Mouse (Mus musculus) CH12.LX (cell line): ENCODE results near the gene C1qbp. TPM values are rescaled to one million over a fixed set of nuclear protein-coding genes. Genes with fewer than 3 reads are reported as not detected.

Experiments
- DNase-seq: peaks from one replicate; pipeline ENCODE4 v3.0.0-alpha.2; 2013; ENCODE audit errors: extremely low read depth
- H3K27ac ChIP-seq: 2 replicates; pipeline ENCODE4 v1.5.1; 2012; ENCODE audit warnings: low read depth, mild to moderate bottlenecking, control low read depth, moderate library complexity; ENCODE audit not compliant: insufficient read depth
- H3K27me3 ChIP-seq: replicated peaks from 2 replicates; pipeline ENCODE3; 2012; ENCODE audit warnings: inconsistent platforms
- H3K36me3 ChIP-seq, 2 experiments: replicated peaks in 1 of 2; 2 replicates each; pipeline versions ENCODE3 to v1.6.1; 2012; ENCODE audit warnings: inconsistent platforms in 1 of 2, low read length in 1 of 2, mild to moderate bottlenecking in 1 of 2, mixed read lengths in 1 of 2, moderate library complexity in 1 of 2; ENCODE audit not compliant: control insufficient read depth in 1 of 2, insufficient read depth in 1 of 2
- H3K4me1 ChIP-seq, 2 experiments: 2 replicates each; pipeline ENCODE4 v1.6.1; 2012; ENCODE audit warnings: inconsistent platforms in 1 of 2, moderate library complexity in 1 of 2; ENCODE audit not compliant: insufficient read depth in 2 of 2, control insufficient read depth in 1 of 2
- H3K4me2 ChIP-seq: 2 replicates; pipeline ENCODE4 v1.6.1; 2012; ENCODE audit warnings: low read depth, mild to moderate bottlenecking, control low read depth; ENCODE audit not compliant: poor library complexity, insufficient read depth, severe bottlenecking
- H3K4me3 ChIP-seq, 3 experiments: fragments of 150-350 bp in 1 of 3; sonication (generic) in 1 of 3; replicated peaks in 1 of 3; 2 replicates each; pipeline versions ENCODE3 to v1.5.1; 2011 to 2012; ENCODE audit warnings: low read depth in 2 of 3, low read length in 2 of 3, mild to moderate bottlenecking in 2 of 3, moderate library complexity in 2 of 3, control low read depth in 1 of 3, improper control_type of control experiment in 1 of 3, inconsistent platforms in 1 of 3, mixed read lengths in 1 of 3; ENCODE audit not compliant: poor library complexity in 1 of 3
- H3K79me2 ChIP-seq: replicated peaks from 2 replicates; pipeline ENCODE4 v1.6.1; 2012; ENCODE audit warnings: mild to moderate bottlenecking, moderate library complexity; ENCODE audit not compliant: control insufficient read depth, poor library complexity, insufficient read depth, severe bottlenecking; ENCODE audit errors: extremely low read depth
- H3K9ac ChIP-seq: 2 replicates; pipeline ENCODE4 v1.6.1; 2012; ENCODE audit warnings: low read depth, mild to moderate bottlenecking, control low read depth, moderate library complexity; ENCODE audit not compliant: insufficient read depth
- H3K9me3 ChIP-seq: replicated peaks from 2 replicates; pipeline ENCODE3; 2012; ENCODE audit warnings: low read length, inconsistent platforms, mixed read lengths
- CHD2 ChIP-seq: IDR thresholded peaks from 2 replicates; pipeline ENCODE4 v1.6.1; 2011; ENCODE audit warnings: low read length, improper control_type of control experiment
- E2F4 ChIP-seq: IDR thresholded peaks from 2 replicates; pipeline ENCODE4 v1.6.1; 2011; ENCODE audit warnings: low read depth, low read length, improper control_type of control experiment; ENCODE audit not compliant: insufficient replicate concordance
- ELF1 ChIP-seq: IDR thresholded peaks from 2 replicates; pipeline ENCODE4 v1.6.1; 2014; ENCODE audit warnings: low read depth, mild to moderate bottlenecking, inconsistent platforms, low read length, improper control_type of control experiment
- GABPA ChIP-seq: IDR thresholded peaks from 2 replicates; pipeline ENCODE4 v1.6.1; 2012; ENCODE audit warnings: low read depth, low read length, improper control_type of control experiment, inconsistent platforms; ENCODE audit not compliant: insufficient replicate concordance
- HCFC1 ChIP-seq: IDR thresholded peaks from 2 replicates; pipeline ENCODE4 v1.6.1; 2012; ENCODE audit warnings: low read depth, mild to moderate bottlenecking, inconsistent platforms, low read length, improper control_type of control experiment
- IRF4 ChIP-seq: IDR thresholded peaks from 2 replicates; pipeline ENCODE4 v1.6.1; 2014; ENCODE audit warnings: low read depth, mild to moderate bottlenecking, inconsistent platforms, low read length, improper control_type of control experiment
- JUND ChIP-seq: conservative IDR thresholded peaks from 2 replicates; pipeline ENCODE4 v1.6.1; 2011; ENCODE audit warnings: low read depth, low read length, improper control_type of control experiment
- KAT2A ChIP-seq: IDR thresholded peaks from 2 replicates; pipeline ENCODE4 v1.6.1; 2012; ENCODE audit warnings: low read length, improper control_type of control experiment, inconsistent platforms; ENCODE audit not compliant: insufficient replicate concordance
- MAFK ChIP-seq: IDR thresholded peaks from 2 replicates; pipeline ENCODE4 v1.6.1; 2011; ENCODE audit warnings: low read length, improper control_type of control experiment; ENCODE audit not compliant: insufficient replicate concordance
- MAX ChIP-seq: IDR thresholded peaks from 2 replicates; pipeline ENCODE4 v1.6.1; 2011; ENCODE audit warnings: low read length, improper control_type of control experiment
- MAZ ChIP-seq: IDR thresholded peaks from 2 replicates; pipeline ENCODE4 v1.6.1; 2012; ENCODE audit warnings: low read depth, mild to moderate bottlenecking, inconsistent platforms, low read length, improper control_type of control experiment, moderate library complexity
- MXI1 ChIP-seq: IDR thresholded peaks from 2 replicates; pipeline ENCODE4 v1.6.1; 2011; ENCODE audit warnings: mild to moderate bottlenecking, low read depth, low read length, improper control_type of control experiment
- MYC ChIP-seq: IDR thresholded peaks from 2 replicates; pipeline ENCODE4 v1.6.1; 2011; ENCODE audit warnings: low read depth, mild to moderate bottlenecking, improper control_type of control experiment, low read length
- NELFE ChIP-seq: IDR thresholded peaks from 2 replicates; pipeline ENCODE4 v1.6.1; 2011; ENCODE audit warnings: low read depth, low read length, improper control_type of control experiment
- NRF1 ChIP-seq: IDR thresholded peaks from 2 replicates; pipeline ENCODE4 v1.6.1; 2014; ENCODE audit warnings: low read depth, mild to moderate bottlenecking, inconsistent platforms, low read length, improper control_type of control experiment, moderate library complexity
- POLR2A ChIP-seq: IDR thresholded peaks from 2 replicates; pipeline ENCODE4 v1.6.1; 2011; ENCODE audit warnings: low read depth, mild to moderate bottlenecking, improper control_type of control experiment, low read length
- POLR2AphosphoS2 ChIP-seq: IDR thresholded peaks from 2 replicates; pipeline ENCODE4 v1.6.1; 2011; ENCODE audit warnings: low read depth, low read length, improper control_type of control experiment
- SIN3A ChIP-seq: IDR thresholded peaks from 2 replicates; pipeline ENCODE4 v1.6.1; 2012; ENCODE audit warnings: low read length, improper control_type of control experiment, inconsistent platforms
- SMC3 ChIP-seq: IDR thresholded peaks from 2 replicates; pipeline ENCODE4 v1.6.1; 2011; ENCODE audit warnings: low read depth, low read length, improper control_type of control experiment
- TBP ChIP-seq: conservative IDR thresholded peaks from 2 replicates; pipeline ENCODE4 v1.6.1; 2011; ENCODE audit warnings: low read depth, low read length, improper control_type of control experiment
- TCF12 ChIP-seq: IDR thresholded peaks from 2 replicates; pipeline ENCODE4 v1.6.1; 2014; ENCODE audit warnings: low read depth, mild to moderate bottlenecking, inconsistent platforms, low read length, improper control_type of control experiment
- USF1 ChIP-seq: IDR thresholded peaks from 2 replicates; pipeline ENCODE4 v1.6.1; 2014; ENCODE audit warnings: low read depth, mild to moderate bottlenecking, inconsistent platforms, low read length, improper control_type of control experiment
- USF2 ChIP-seq: conservative IDR thresholded peaks from 2 replicates; pipeline ENCODE4 v1.6.1; 2011; ENCODE audit warnings: low read depth, low read length, improper control_type of control experiment
- ZC3H11A ChIP-seq: IDR thresholded peaks from 2 replicates; pipeline ENCODE4 v1.6.1; 2012; ENCODE audit warnings: low read depth, mild to moderate bottlenecking, inconsistent platforms, low read length, improper control_type of control experiment
- ZMIZ1 ChIP-seq: IDR thresholded peaks from 2 replicates; pipeline ENCODE4 v1.6.1; 2012; ENCODE audit warnings: low read depth, mild to moderate bottlenecking, inconsistent platforms, low read length, improper control_type of control experiment
- dilution Hi-C: fragments of 300-500 bp; cut with MboI; formaldehyde crosslinking; loops from 2 replicates; pipeline ENCODE4 v1.14.3; 2020; ENCODE audit warnings: low sequenced_read_pairs; ENCODE audit not compliant: extremely low pct_unique_long_range_greater_than_20kb, extremely low pct_ligation_motif_present
- in situ Hi-C: fragments of 300-500 bp; cut with MboI; formaldehyde crosslinking; loops from 3 replicates; pipeline ENCODE4 v1.14.3; 2019; ENCODE audit warnings: low sequenced_read_pairs, low pct_ligation_motif_present, low pct_unique_long_range_greater_than_20kb, mixed read lengths
- polyA plus RNA-seq: library from polyadenylated mRNA; unstranded; fragments of >175 nt; gene quantifications from 2 replicates; pipeline ENCODE4 v1.2.1, GENCODE M21; 2012; ENCODE audit warnings: low read depth; ENCODE audit not compliant: insufficient read length
- total RNA-seq, 2 experiments: library from RNA; depleted of rRNA; stranded (reverse); fragments of 300-350 nt in 1 of 2; fragments of >200 nt in 1 of 2; gene quantifications; 2 replicates each; pipeline ENCODE4 v1.2.3; 2012 to 2014

Gene C1qbp
- total and polyA plus RNA-seq, 3 experiments: 150 to 917 (median 320) TPM

- H3K27ac ChIP-seq: no peak overlapping the region
- DNase-seq: no peak
- no peaks in the 10 kb centered on the region for H3K27me3 ChIP-seq
- in situ Hi-C loops: no loop called here
- H3K4me2 ChIP-seq: no peak overlapping the region
- H3K4me3 ChIP-seq: no peak overlapping the region
- H3K9ac ChIP-seq: no peak overlapping the region
- TF ChIP-seq POLR2AphosphoS2: 0 out of 2 replicates have a peak, but pooled peaks have one; percentile 67
- no peak for TF ChIP-seq GABPA
- peak; percentile 26; the same call in 1 of the 2 replicates for TF ChIP-seq CHD2
- no peak for TF ChIP-seq SMC3
- no peak for TF ChIP-seq E2F4
- TF ChIP-seq, all 38 proteins: peak for 2
- Histone ChIP-seq H3K79me2 (peaks cover 12% of the 10 kb centered on the region), H3K4me1 (peaks cover 0 to 18% of the 10 kb centered on the region in 2 experiments; a peak in 2 of 4 replicates), H3K9me3 (no peaks in the 10 kb centered on the region), H3K36me3 (peaks cover 42 to 76% of the 10 kb centered on the region in 2 experiments)
- dilution Hi-C loops: no loop called here
These were observed 45.5 kb upstream of the C1qbp start for GRCm38 (mm10) chr11:71028280-71028679.

- dilution Hi-C loops (no loop called here), in situ Hi-C loops (no loop called here)
- H3K79me2 ChIP-seq: peaks cover 79% of the 10 kb centered on the region
- peak within 1 kb of the TSS; percentile 96 for H3K4me2 ChIP-seq
- peak; percentile 100 for DNase-seq
- peak within 1 kb of the TSS; percentile 84 for H3K27ac ChIP-seq
- peak within 1 kb of the TSS; percentile 80 to 92 (median 87) for H3K4me3 ChIP-seq
- H3K9ac ChIP-seq: peak within 1 kb of the TSS; percentile 93
- no peaks in the 10 kb centered on the region for H3K9me3 ChIP-seq
- peaks cover 14 to 58% of the 10 kb centered on the region in 2 experiments for H3K36me3 ChIP-seq
- peaks cover 8 to 62% of the 10 kb centered on the region in 2 experiments for H3K4me1 ChIP-seq
- H3K27me3 ChIP-seq: no peaks in the 10 kb centered on the region
- TF ChIP-seq ELF1 (peak; percentile 97), NELFE (peak; percentile 90), USF2 (no peak), ZC3H11A (no peak), CHD2 (peak; percentile 99), TBP (0 out of 2 replicates have a peak, but pooled peaks have one; percentile 17), POLR2A (peak; percentile 96), MXI1 (peak; percentile 63), SIN3A (peak; percentile 92), JUND (no peak), MAZ (peak; percentile 60; the same call in 1 of the 2 replicates), ZMIZ1 (peak; percentile 93), NRF1 (peak; percentile 73), TCF12 (peak; percentile 96), MAX (peak; percentile 78), KAT2A (peak; percentile 93), E2F4 (peak; percentile 96; the same call in 1 of the 2 replicates), POLR2AphosphoS2 (peak; percentile 96), USF1 (no peak), MAFK (no peak), MYC (peak; percentile 58; the same call in 1 of the 2 replicates), HCFC1 (peak; percentile 87), IRF4 (peak; percentile 39)
These were observed 36.6 kb upstream of the C1qbp start, which contains the start of the genes Mis12 and Derl2 for GRCm38 (mm10) chr11:71019201-71020068. Gene Mis12, plus strand, starts transcription at chr11:71019611. Gene Derl2, minus strand, starts transcription at chr11:71019841.
